Mouse (Mus musculus) macrophage (primary cell): ENCODE data around the gene Nub1. TPM values are rescaled to one million over a fixed set of nuclear protein-coding genes. Genes with fewer than 3 reads are reported as not detected.

Source experiments
- H3K27ac ChIP-seq: fragments of 350-480 bp; formaldehyde crosslinking; 2 replicates; pipeline ENCODE4 v1.9.0; 2021
- H3K36me3 ChIP-seq: fragments of 350-480 bp; formaldehyde crosslinking; 2 replicates; pipeline ENCODE4 v1.9.0; 2021; ENCODE audit errors: inconsistent target
- H3K4me3 ChIP-seq: fragments of 350-480 bp; formaldehyde crosslinking; 2 replicates; pipeline ENCODE4 v1.9.0; 2021; ENCODE audit errors: inconsistent target
- H3K79me2 ChIP-seq: fragments of 350-480 bp; formaldehyde crosslinking; 2 replicates; pipeline ENCODE4 v1.9.0; 2021; ENCODE audit errors: inconsistent target
- WGBS: methylation state at CpG from one replicate; pipeline ENCODE4 v1.1.7; 2026; ENCODE audit warnings: inconsistent platforms; ENCODE audit not compliant: missing documents; 5-methylcytosine and 5-hydroxymethylcytosine counted together
- polyA plus RNA-seq: library from polyadenylated mRNA; stranded (reverse); fragments of 250-400 nt; gene quantifications from 3 replicates; pipeline ENCODE4 v1.2.4, GENCODE M21; 2018; ENCODE audit warnings: inconsistent platforms

Nub1 gene
- polyA plus RNA-seq, 1 experiment from 2014 or later: 97.0 TPM

- H3K4me3 ChIP-seq: no peak overlapping the region
- H3K27ac ChIP-seq: no peak overlapping the region
- no peaks in the 10 kb centered on the region for H3K36me3 ChIP-seq
- H3K79me2 ChIP-seq: no peaks in the 10 kb centered on the region
- WGBS: 20% methylated on average over 4 of the region's 4 CpGs
Observed at GRCm38 (mm10) chr5:24674238-24674637, 11.1 kb upstream of the Nub1 start.

GRCm38 (mm10) chr5:24681436-24681835 lies 3.9 kb upstream of the Nub1 start:
- Histone ChIP-seq H3K79me2 (peaks cover under 1% of the 10 kb centered on the region), H3K27ac (no peak overlapping the region), H3K36me3 (no peaks in the 10 kb centered on the region), H3K4me3 (no peak overlapping the region)
- 25% methylated on average over 1 of the region's 1 CpGs for WGBS

DNA sequence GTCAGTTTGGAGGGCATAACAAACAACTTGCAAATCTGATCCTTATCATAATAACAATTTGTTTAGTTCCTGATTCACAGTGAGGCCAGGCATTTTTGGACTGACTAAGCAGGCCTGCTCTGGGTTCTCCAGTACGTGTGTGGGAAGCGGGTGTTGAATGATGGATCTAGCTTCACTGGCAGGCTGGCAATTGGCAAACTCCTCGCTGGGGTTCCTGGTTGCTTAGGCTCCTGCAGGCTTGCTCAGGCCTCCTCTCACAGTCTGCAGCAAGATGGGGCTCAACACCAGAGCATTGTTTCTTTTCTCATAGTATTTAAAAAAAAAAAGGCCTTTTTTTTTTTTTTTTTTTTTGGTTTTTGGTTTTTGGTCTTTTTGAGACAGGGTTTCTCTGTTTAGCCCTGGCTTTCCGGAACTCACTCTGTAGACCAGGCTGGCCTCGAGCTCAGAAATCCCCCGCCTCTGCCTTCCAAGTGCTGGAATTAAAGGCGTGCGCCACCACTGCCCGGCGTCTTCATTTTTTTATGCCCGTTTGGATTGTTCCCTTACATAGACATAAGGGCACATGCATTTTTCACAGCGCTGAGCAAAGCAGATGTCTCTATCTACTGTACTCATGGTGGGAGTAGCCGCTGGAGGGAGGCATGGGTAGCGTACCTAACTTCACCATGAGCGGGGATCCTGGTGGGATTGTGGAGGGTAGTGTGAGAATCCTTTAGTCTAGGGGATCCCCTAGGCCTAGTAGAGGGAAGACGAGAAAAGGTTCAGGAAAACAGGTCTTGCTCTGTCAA lies 560 bp upstream of the Nub1 start:
- peak overlapping the region; percentile 99 for H3K27ac ChIP-seq
- 28% methylated on average over 15 of the region's 16 CpGs for WGBS
- H3K79me2 ChIP-seq: peaks cover 31% of the 10 kb centered on the region
- H3K4me3 ChIP-seq: peak overlapping the region; percentile 31
- peaks cover 5% of the 10 kb centered on the region for H3K36me3 ChIP-seq

DNA sequence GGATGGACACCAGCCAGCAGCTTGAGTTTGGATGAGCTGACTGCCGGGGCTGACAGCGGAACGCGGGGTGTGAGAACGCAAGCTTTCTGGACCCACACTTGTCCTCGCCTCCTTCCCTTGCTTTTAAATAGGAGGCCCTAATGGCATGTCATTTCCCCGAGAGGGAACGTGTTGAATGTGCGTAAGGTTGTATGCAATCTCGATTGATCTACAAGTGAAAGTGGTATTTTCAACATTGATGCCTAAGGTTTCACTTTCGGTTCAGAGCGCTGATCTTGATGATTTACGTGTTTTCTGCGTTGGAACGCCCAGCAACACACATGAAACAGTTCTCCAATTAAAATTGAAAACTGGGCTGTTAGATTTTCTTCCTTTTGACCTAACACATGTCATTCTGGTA lies 844 bp downstream of the Nub1 start:
- under 1% methylated on average over 15 of the region's 15 CpGs for WGBS
- peaks cover 19% of the 10 kb centered on the region for H3K36me3 ChIP-seq
- H3K4me3 ChIP-seq: peak overlapping the region; percentile 78
- H3K27ac ChIP-seq: peak overlapping the region; percentile 85
- peaks cover 45% of the 10 kb centered on the region for H3K79me2 ChIP-seq

- 75% methylated on average over 16 of the region's 16 CpGs for WGBS
- peaks cover 49% of the 10 kb centered on the region for H3K79me2 ChIP-seq
- peak overlapping the region; percentile 85 for H3K27ac ChIP-seq
- peak overlapping the region; percentile 78 for H3K4me3 ChIP-seq
- H3K36me3 ChIP-seq: peaks cover 26% of the 10 kb centered on the region
Observed at GRCm38 (mm10) chr5:24686671-24687420, 1.5 kb downstream of the Nub1 start.

GRCm38 (mm10) chr5:24687696-24688095 lies 2.4 kb downstream of the Nub1 start:
- WGBS: 0% methylated on average over 1 of the region's 1 CpGs
- Histone ChIP-seq H3K4me3 (no peak overlapping the region; the same call in 1 of the 2 replicates), H3K36me3 (peaks cover 34% of the 10 kb centered on the region), H3K27ac (peak overlapping the region; percentile 85), H3K79me2 (peaks cover 49% of the 10 kb centered on the region)

DNA sequence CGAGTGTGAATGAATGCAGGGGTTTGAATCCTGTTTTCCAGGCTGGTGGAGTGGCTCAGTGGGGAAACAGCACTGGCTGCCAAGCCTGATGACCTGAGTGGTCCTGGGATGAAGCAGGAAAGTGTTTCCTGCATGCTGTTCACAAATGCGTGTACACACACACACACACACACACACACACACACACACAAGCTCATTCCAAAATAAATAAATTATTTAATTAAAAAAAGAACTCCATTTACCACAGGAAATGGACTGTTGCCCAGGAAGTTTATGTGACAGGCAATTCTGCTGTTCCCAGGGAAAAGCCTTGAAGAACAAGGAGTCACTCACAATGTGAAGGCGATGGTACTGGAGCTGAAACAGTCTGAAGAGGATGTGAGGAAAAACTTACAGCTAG lies 11.4 kb downstream of the Nub1 start:
- Histone ChIP-seq H3K79me2 (no peaks in the 10 kb centered on the region), H3K36me3 (peaks cover 100% of the 10 kb centered on the region), H3K27ac (no peak overlapping the region), H3K4me3 (no peak overlapping the region)
- WGBS: 93% methylated on average over 3 of the region's 3 CpGs

DNA sequence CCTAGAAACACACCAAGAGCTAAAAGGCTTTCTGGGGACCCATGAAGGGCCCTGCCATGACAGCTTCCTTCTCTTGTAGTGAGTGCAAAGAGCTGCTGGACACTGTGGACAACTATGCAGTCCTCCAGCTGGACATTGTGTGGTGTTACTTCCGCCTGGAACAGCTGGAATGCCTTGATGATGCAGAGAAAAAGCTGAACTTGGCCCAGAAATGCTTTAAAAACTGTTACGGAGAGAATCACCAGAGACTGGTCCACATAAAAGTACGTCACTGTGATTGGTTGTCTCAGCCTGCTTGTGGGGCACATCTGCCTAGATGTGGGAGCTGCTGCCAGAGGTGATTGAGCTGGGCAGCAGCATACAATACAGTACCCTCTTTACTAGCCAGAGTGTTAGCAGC lies 15.9 kb downstream of the Nub1 start:
- H3K36me3 ChIP-seq: peaks cover 96% of the 10 kb centered on the region
- no peak overlapping the region for H3K27ac ChIP-seq
- no peaks in the 10 kb centered on the region for H3K79me2 ChIP-seq
- no peak overlapping the region for H3K4me3 ChIP-seq
- 94% methylated on average over 3 of the region's 3 CpGs for WGBS

- no peaks in the 10 kb centered on the region for H3K79me2 ChIP-seq
- peaks cover 96% of the 10 kb centered on the region for H3K36me3 ChIP-seq
- 100% methylated on average over 8 of the region's 8 CpGs for WGBS
- H3K4me3 ChIP-seq: no peak overlapping the region
- H3K27ac ChIP-seq: no peak overlapping the region
Observed at GRCm38 (mm10) chr5:24704615-24705014, 19.3 kb downstream of the Nub1 start.

DNA sequence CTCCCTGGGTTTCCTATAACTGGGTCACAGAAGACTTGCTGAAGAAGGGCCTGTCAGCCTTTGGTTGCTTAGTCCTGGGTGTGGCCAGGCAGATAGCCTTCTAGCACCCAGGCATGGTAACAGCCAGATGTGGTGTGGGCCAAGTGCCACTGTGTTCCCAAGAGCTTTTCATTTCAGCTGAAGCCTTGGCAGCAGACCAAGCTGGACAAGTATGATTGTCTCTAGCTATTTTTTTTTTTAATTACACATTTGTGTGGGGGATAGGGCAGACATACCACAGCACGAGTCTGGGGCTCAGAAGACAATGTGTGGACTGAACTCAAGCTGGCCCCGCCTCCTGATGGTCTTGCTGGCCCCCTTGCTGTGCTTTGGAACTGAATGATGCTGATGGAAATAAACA lies 24.6 kb downstream of the Nub1 start:
- H3K4me3 ChIP-seq: no peak overlapping the region
- no peak overlapping the region for H3K27ac ChIP-seq
- no peaks in the 10 kb centered on the region for H3K79me2 ChIP-seq
- 95% methylated on average over 2 of the region's 2 CpGs for WGBS
- H3K36me3 ChIP-seq: peaks cover 62% of the 10 kb centered on the region

- H3K4me3 ChIP-seq: no peak overlapping the region
- no peaks in the 10 kb centered on the region for H3K79me2 ChIP-seq
- H3K36me3 ChIP-seq: peaks cover 47% of the 10 kb centered on the region
- 92% methylated on average over 6 of the region's 6 CpGs for WGBS
- H3K27ac ChIP-seq: no peak overlapping the region
Observed at GRCm38 (mm10) chr5:24711615-24712014, 26.3 kb downstream of the Nub1 start.

DNA sequence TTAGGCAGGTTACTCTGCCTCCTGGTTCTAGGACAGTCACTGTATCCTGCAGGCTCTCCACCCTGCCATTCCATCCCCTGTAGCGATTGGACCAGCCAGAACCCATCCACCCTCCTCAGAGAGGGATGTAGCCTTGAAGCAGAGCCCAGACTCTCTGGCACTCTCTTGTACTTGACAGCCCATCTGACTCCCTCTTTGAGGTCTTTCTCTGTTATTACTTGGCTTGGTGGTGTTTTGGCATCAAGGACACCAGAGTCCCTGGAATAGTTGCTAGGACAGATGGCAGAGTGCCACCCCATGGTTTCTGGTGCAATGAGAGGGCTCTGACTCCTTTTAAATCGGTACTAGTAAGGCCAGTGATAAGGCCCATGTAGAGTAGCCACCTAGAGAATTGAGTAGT lies 27.9 kb downstream of the Nub1 start:
- H3K79me2 ChIP-seq: no peaks in the 10 kb centered on the region
- 67% methylated on average over 1 of the region's 2 CpGs for WGBS
- peaks cover 31% of the 10 kb centered on the region for H3K36me3 ChIP-seq
- H3K27ac ChIP-seq: no peak overlapping the region
- H3K4me3 ChIP-seq: no peak overlapping the region

DNA sequence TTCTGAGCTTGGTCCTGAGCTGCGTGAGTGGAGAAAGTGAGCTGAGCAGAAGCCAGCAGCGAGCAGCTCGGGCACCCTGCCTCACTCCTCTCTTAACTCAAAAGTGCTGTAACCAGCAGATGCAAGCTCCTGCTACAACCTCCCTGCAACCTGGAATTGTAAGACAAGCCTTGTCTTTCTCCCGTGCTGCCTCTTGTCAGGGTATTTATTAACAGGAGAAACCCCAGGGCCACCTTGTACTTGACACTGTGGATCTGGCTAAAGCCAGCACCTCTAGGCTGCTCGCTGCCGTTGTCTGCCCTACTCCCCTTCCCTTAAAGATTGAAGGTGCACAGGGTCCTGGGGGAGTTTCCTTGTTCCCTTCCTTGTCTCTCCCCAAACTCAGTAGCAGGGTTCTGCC lies 28.7 kb downstream of the Nub1 start:
- WGBS: 96% methylated on average over 6 of the region's 6 CpGs

DNA sequence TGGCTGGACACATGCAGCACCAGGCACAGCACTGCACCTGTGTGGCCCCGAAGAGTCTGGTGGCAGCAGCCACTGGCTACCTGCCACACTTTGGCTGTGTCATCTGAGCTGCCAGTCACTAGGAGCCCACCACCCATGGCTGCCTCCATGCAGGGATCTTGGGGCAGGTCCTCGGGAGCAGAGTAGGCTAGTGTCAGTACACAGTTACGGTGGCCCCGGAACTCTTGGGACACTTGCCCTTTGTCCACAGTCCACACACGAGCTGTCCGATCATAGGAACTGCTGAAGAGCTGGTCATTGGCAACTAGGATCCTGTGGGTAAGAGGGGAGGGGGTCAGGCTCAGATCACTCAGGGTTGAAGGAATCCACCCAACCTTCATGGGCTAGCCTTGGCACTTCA lies 32.7 kb downstream of the Nub1 start:
- no peaks in the 10 kb centered on the region for H3K79me2 ChIP-seq
- no peak overlapping the region for H3K27ac ChIP-seq
- no peak overlapping the region for H3K4me3 ChIP-seq
- H3K36me3 ChIP-seq: no peaks in the 10 kb centered on the region
- WGBS: 95% methylated on average over 6 of the region's 6 CpGs

More for the DNA sequence above, 28.7 kb downstream of the Nub1 start:
- no peaks in the 10 kb centered on the region for H3K79me2 ChIP-seq
- no peak overlapping the region for H3K4me3 ChIP-seq
- no peak overlapping the region for H3K27ac ChIP-seq
- H3K36me3 ChIP-seq: peaks cover 23% of the 10 kb centered on the region

DNA sequence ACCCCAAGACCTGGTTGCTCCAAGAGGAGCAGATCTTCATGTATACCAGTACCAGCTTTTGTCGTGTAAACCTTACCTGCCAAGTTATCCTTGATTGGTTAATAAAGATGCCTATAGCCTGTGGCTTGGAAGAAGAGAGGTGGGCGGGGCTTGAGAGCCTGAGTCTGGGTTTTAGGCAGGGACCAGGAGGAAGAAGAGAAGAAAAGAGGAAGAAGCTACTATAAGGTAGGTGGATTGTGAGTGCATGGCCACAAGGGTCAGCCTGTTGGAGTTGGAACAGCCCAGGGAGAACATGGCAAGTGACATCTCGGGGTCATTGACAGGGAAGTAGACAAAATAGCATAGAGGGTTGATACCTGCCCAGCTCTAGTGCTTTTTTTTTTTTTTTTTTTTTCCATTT lies 34.5 kb downstream of the Nub1 start:
- Histone ChIP-seq H3K36me3 (no peaks in the 10 kb centered on the region), H3K4me3 (no peak overlapping the region), H3K27ac (no peak overlapping the region), H3K79me2 (no peaks in the 10 kb centered on the region)
- 86% methylated on average over 3 of the region's 3 CpGs for WGBS
